Mouse (Mus musculus) liver, adult 2 months (tissue): ENCODE results near the gene Pts. TPM values are rescaled to one million over a fixed set of nuclear protein-coding genes. Genes with fewer than 3 reads are reported as not detected.

Experiments
- DNase-seq: peaks from one replicate; pipeline ENCODE4 v3.0.0-alpha.2; 2011; ENCODE audit warnings: low read depth, low spot score; ENCODE audit errors: extremely low read depth
- H3K27ac ChIP-seq: fragments of 200-500 bp; replicated peaks from 2 replicates; pipeline ENCODE4 v1.5.1; 2012; ENCODE audit warnings: low read depth, mild to moderate bottlenecking, control low read depth, inconsistent platforms, low read length; ENCODE audit not compliant: insufficient read depth
- H3K27me3 ChIP-seq: fragments of 200-500 bp; 2 replicates; pipeline ENCODE4 v1.6.1; 2012; ENCODE audit warnings: mild to moderate bottlenecking, moderate library complexity, low read length, inconsistent platforms; ENCODE audit not compliant: control insufficient read depth, insufficient read depth
- H3K36me3 ChIP-seq: fragments of 200-500 bp; 2 replicates; pipeline ENCODE4 v1.6.1; 2012; ENCODE audit warnings: low read length, inconsistent platforms; ENCODE audit not compliant: control insufficient read depth, insufficient read depth
- H3K4me1 ChIP-seq: fragments of 200-500 bp; 2 replicates; pipeline ENCODE4 v1.6.1; 2011; ENCODE audit warnings: low read length; ENCODE audit not compliant: control insufficient read depth, insufficient read depth
- H3K4me3 ChIP-seq: fragments of 200-500 bp; 2 replicates; pipeline ENCODE4 v1.5.1; 2011; ENCODE audit warnings: low read depth, mild to moderate bottlenecking, control low read depth, low read length, moderate library complexity; ENCODE audit not compliant: insufficient read depth
- H3K79me2 ChIP-seq: fragments of 200-500 bp; 2 replicates; pipeline ENCODE4 v1.6.1; 2012; ENCODE audit warnings: inconsistent platforms, mild to moderate bottlenecking, low read length, moderate library complexity; ENCODE audit not compliant: control insufficient read depth, insufficient read depth
- H3K9ac ChIP-seq: fragments of 200-500 bp; 2 replicates; pipeline ENCODE4 v1.6.1; 2012; ENCODE audit warnings: low read depth, mild to moderate bottlenecking, control low read depth, inconsistent platforms, low read length
- CTCF ChIP-seq: fragments of 200-500 bp; IDR thresholded peaks from 2 replicates; pipeline ENCODE4 v1.5.1; 2011; ENCODE audit warnings: low read depth, low read length, control low read depth
- POLR2A ChIP-seq: fragments of 200-500 bp; IDR thresholded peaks from 2 replicates; pipeline ENCODE4 v1.6.1; 2011; ENCODE audit warnings: low read length, control low read depth; ENCODE audit not compliant: insufficient read depth; ENCODE audit errors: extremely low read depth
- WGBS: fragments of 180-500 bp; shearing (Covaris S2); methylation state at CpG from one replicate; pipeline ENCODE4 v1.1.7; 2018; 5-methylcytosine and 5-hydroxymethylcytosine counted together
- polyA plus RNA-seq: library from polyadenylated mRNA; depleted of rRNA; stranded (reverse); fragments of >200 nt; gene quantifications from 2 replicates; pipeline ENCODE4 v1.2.3, GENCODE M21; 2012; rRNA removed
- total RNA-seq: library from RNA; depleted of rRNA; stranded (reverse); fragments of >200 nt; gene quantifications from 2 replicates; pipeline ENCODE4 v1.2.3, GENCODE M21; 2014; rRNA removed

Pts gene
- total and polyA plus RNA-seq, 2 experiments: 25.5 to 103 TPM

DNA sequence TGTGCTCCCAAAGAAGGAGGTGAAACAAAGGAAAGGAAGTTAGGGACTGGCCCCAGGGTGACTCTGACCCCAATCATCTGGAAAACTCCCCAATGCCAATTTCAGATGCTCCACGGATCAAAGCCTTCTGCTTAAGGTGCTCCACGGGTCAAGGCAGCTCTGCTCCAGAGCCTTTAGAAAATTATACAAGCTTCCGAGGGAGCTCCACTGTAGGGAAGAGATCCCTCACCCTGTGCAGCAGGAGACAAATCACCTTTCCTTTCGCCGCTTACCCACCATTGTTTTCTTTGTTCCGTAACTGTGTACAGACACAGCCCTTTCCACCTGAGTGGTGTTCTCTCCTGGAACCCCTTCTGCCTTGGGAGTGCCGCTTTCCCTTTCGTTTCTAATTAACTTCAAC is 52.8 kb downstream of the Pts start:
- Histone ChIP-seq H3K27me3 (no peaks in the 10 kb centered on the region), H3K4me1 (no peaks in the 10 kb centered on the region), H3K79me2 (no peaks in the 10 kb centered on the region), H3K36me3 (no peaks in the 10 kb centered on the region), H3K4me3 (no peak overlapping the region), H3K9ac (no peak overlapping the region), H3K27ac (no peak overlapping the region)
- DNase-seq: no peak
- 81% methylated on average over 8 of the region's 8 CpGs for WGBS
- TF ChIP-seq CTCF: no peak
- TF ChIP-seq POLR2A: no peak

- Histone ChIP-seq H3K27me3 (no peaks in the 10 kb centered on the region), H3K79me2 (no peaks in the 10 kb centered on the region), H3K4me3 (no peak overlapping the region), H3K27ac (no peak overlapping the region), H3K4me1 (peaks cover 2% of the 10 kb centered on the region; the same call in 1 of the 2 replicates), H3K36me3 (no peaks in the 10 kb centered on the region), H3K9ac (no peak overlapping the region)
- DNase-seq: no peak
- TF ChIP-seq POLR2A (no peak), CTCF (no peak)
- 91% methylated on average over 7 of the region's 7 CpGs for WGBS
Observed at GRCm38 (mm10) chr9:50475318-50475717, 53.2 kb downstream of the Pts start.

Other genes with a start within 250 kb of the Pts start
- 81.7 and 91.5 TPM in 2 replicates for gene Rpl10-ps3, start 183.8 kb downstream of the Pts start, total RNA-seq
- 37.6 and 60.6 TPM in 2 replicates for gene Rpl10-ps3, start 183.8 kb downstream of the Pts start, polyA plus RNA-seq
- 0.37 and 0.47 TPM in 2 replicates for gene Plet1, start 34.2 kb downstream of the Pts start, total RNA-seq
- gene Plet1, start 34.2 kb downstream of the Pts start, polyA plus RNA-seq: 0.73 and 0.86 TPM in 2 replicates
- gene Il18, start 26.1 kb upstream of the Pts start, total RNA-seq: 27.1 and 32.8 TPM in 2 replicates
- gene Il18, start 26.1 kb upstream of the Pts start, polyA plus RNA-seq: 11.1 and 15.4 TPM in 2 replicates
- gene Bco2, start 26.5 kb upstream of the Pts start, total RNA-seq: 18.7 and 24.3 TPM in 2 replicates
- 6.0 and 8.8 TPM in 2 replicates for gene Bco2, start 26.5 kb upstream of the Pts start, polyA plus RNA-seq
- 0.20 and 0.55 TPM in 2 replicates for gene Tex12, start 32.6 kb upstream of the Pts start, total RNA-seq
- 0.16 TPM in 1 of 2 replicates, not detected in the other for gene Tex12, start 32.6 kb upstream of the Pts start, polyA plus RNA-seq
- 339 and 354 TPM in 2 replicates for gene Sdhd, start 75.1 kb upstream of the Pts start, total RNA-seq
- 363 and 441 TPM in 2 replicates for gene Sdhd, start 75.1 kb upstream of the Pts start, polyA plus RNA-seq
- gene Timm8b, start 75.2 kb upstream of the Pts start, total RNA-seq: 179 and 215 TPM in 2 replicates
- 63.0 and 81.3 TPM in 2 replicates for gene Timm8b, start 75.2 kb upstream of the Pts start, polyA plus RNA-seq
- 0.74 and 1.0 TPM in 2 replicates for gene Pih1d2, start 88.6 kb upstream of the Pts start, total RNA-seq
- gene Pih1d2, start 88.6 kb upstream of the Pts start, polyA plus RNA-seq: 0.24 and 0.47 TPM in 2 replicates
- 4.0 and 5.8 TPM in 2 replicates for gene Nkapd1, start 88.7 kb upstream of the Pts start, total RNA-seq
- gene Nkapd1, start 88.7 kb upstream of the Pts start, polyA plus RNA-seq: 2.6 and 2.8 TPM in 2 replicates
- gene Dlat, start 131.1 kb upstream of the Pts start, total RNA-seq: 39.5 and 41.1 TPM in 2 replicates
- gene Dlat, start 131.1 kb upstream of the Pts start, polyA plus RNA-seq: 20.9 and 25.5 TPM in 2 replicates
- gene Dixdc1, start 210.8 kb upstream of the Pts start, total RNA-seq: 20.3 and 22.8 TPM in 2 replicates
- 3.7 and 4.6 TPM in 2 replicates for gene Dixdc1, start 210.8 kb upstream of the Pts start, polyA plus RNA-seq
- 14.9 and 15.7 TPM in 2 replicates for gene 2310030G06Rik, start 217.8 kb upstream of the Pts start, total RNA-seq
- 13.9 and 14.9 TPM in 2 replicates for gene 2310030G06Rik, start 217.8 kb upstream of the Pts start, polyA plus RNA-seq
- 1.3 and 2.4 TPM in 2 replicates for gene Cryab, start 222.6 kb upstream of the Pts start, total RNA-seq
- 5.5 and 6.6 TPM in 2 replicates for gene Cryab, start 222.6 kb upstream of the Pts start, polyA plus RNA-seq
- gene Hspb2, start 223.6 kb upstream of the Pts start, total RNA-seq: 0.55 TPM in 1 of 2 replicates, not detected in the other
- 0.88 and 1.1 TPM in 2 replicates for gene Hspb2, start 223.6 kb upstream of the Pts start, polyA plus RNA-seq
- gene Fdxacb1, start 239.5 kb upstream of the Pts start, total RNA-seq: 4.2 and 4.7 TPM in 2 replicates
- gene Fdxacb1, start 239.5 kb upstream of the Pts start, polyA plus RNA-seq: 2.5 and 2.6 TPM in 2 replicates
- 16.0 and 16.2 TPM in 2 replicates for gene Alg9, start 246.3 kb upstream of the Pts start, total RNA-seq
- gene Alg9, start 246.3 kb upstream of the Pts start, polyA plus RNA-seq: 14.7 and 16.3 TPM in 2 replicates
- gene 1110032A03Rik, start 246.8 kb upstream of the Pts start, total RNA-seq: 46.4 and 58.8 TPM in 2 replicates
- 41.1 and 43.2 TPM in 2 replicates for gene 1110032A03Rik, start 246.8 kb upstream of the Pts start, polyA plus RNA-seq